9 mouse cellular contexts compared by ENCODE assay signal in genomic region chr11:50127781-50128180, GRCm38 (mm10). TPM values are rescaled to one million over a fixed set of nuclear protein-coding genes. Genes with fewer than 3 reads are reported as not detected.
DNase-seq lines count a peak whose midpoint lies in the region; ATAC-seq and TF ChIP-seq lines count a peak whose summit lies in the region.
"Had no signal": no experiment of that assay in that cellular context is flagged by ENCODE, and none has a peak within 500 bp of the region (broad histone marks: within the 10 kb centered on the region; RNA-seq: fewer than 3 reads in every experiment).

No protein-coding gene starts in this region.

- H3K9me3 ChIP-seq in hindbrain, embryonic 12.5 days (replicated peaks): no peaks in the 10 kb centered on the region
- H3K9me3 ChIP-seq in hindbrain, embryonic 13.5 days: no peaks in the 10 kb centered on the region
- no peaks in the 10 kb centered on the region for H3K9me3 ChIP-seq in embryonic facial prominence, embryonic 11.5 days (replicated peaks; ENCODE audit: control insufficient read depth, low read length)
- H3K9me3 ChIP-seq in intestine, embryonic 15.5 days: no peaks in the 10 kb centered on the region
- no peaks in the 10 kb centered on the region for H3K9me3 ChIP-seq in midbrain, embryonic 13.5 days

- H3K36me3 ChIP-seq in hindbrain, embryonic 12.5 days: no peaks in the 10 kb centered on the region
- H3K36me3 ChIP-seq in hindbrain, embryonic 13.5 days: peaks cover 13% of the 10 kb centered on the region
- H3K36me3 ChIP-seq in embryonic facial prominence, embryonic 11.5 days (replicated peaks; ENCODE audit: control insufficient read depth, insufficient read depth, low read depth, low read length): no peaks in the 10 kb centered on the region
- no peaks in the 10 kb centered on the region for H3K36me3 ChIP-seq in intestine, embryonic 15.5 days
- peaks cover 4% of the 10 kb centered on the region; the same call in 1 of the 2 replicates for H3K36me3 ChIP-seq in midbrain, embryonic 13.5 days

- no peak for TF ChIP-seq CTCF in left cerebral cortex, adult 2 months (IDR thresholded peaks at IDR 0.05)

- no peak for DNase-seq in embryonic facial prominence, embryonic 11.5 days (ENCODE audit: low spot score)
- DNase-seq in thymus, postnatal 25 days: no peak
- DNase-seq in left cerebral cortex, adult 2 months (ENCODE audit: extremely low spot score in 1 of 2, low spot score in 2 of 2): no peak
- DNase-seq in right cerebral cortex, postnatal 14 days: no peak

- H3K4me3 ChIP-seq in hindbrain, embryonic 12.5 days: no peak overlapping the region
- no peak overlapping the region for H3K4me3 ChIP-seq in hindbrain, embryonic 13.5 days
- H3K4me3 ChIP-seq in embryonic facial prominence, embryonic 11.5 days (ENCODE audit: low read depth, low read length): no peak overlapping the region
- H3K4me3 ChIP-seq in intestine, embryonic 15.5 days (replicated peaks): no peak overlapping the region
- no peak overlapping the region for H3K4me3 ChIP-seq in midbrain, embryonic 13.5 days (replicated peaks)
- no peak overlapping the region for H3K4me3 ChIP-seq in left cerebral cortex, adult 2 months
- H3K4me3 ChIP-seq: myocyte had no signal

- H3K9ac ChIP-seq in hindbrain, embryonic 12.5 days: no peak overlapping the region
- no peak overlapping the region for H3K9ac ChIP-seq in hindbrain, embryonic 13.5 days
- H3K9ac ChIP-seq in embryonic facial prominence, embryonic 11.5 days (replicated peaks; ENCODE audit: low read length): no peak overlapping the region
- H3K9ac ChIP-seq in intestine, embryonic 15.5 days: no peak overlapping the region
- H3K9ac ChIP-seq in midbrain, embryonic 13.5 days (replicated peaks): no peak overlapping the region; the same call in 1 of the 2 replicates

- intact Hi-C loops in left cerebral cortex, adult 2 months (cut with DNase I): no loop called here

- WGBS in hindbrain, embryonic 12.5 days: 6% methylated on average over 10 of the region's 10 CpGs
- WGBS in hindbrain, embryonic 13.5 days: 8% methylated on average over 10 of the region's 10 CpGs
- WGBS in embryonic facial prominence, embryonic 11.5 days: 9% methylated on average over 10 of the region's 10 CpGs
- 9% methylated on average over 10 of the region's 10 CpGs for WGBS in intestine, embryonic 15.5 days
- WGBS in midbrain, embryonic 13.5 days: 8% methylated on average over 10 of the region's 10 CpGs

- H3K4me2 ChIP-seq in hindbrain, embryonic 12.5 days (replicated peaks): peak overlapping the region; percentile 37
- H3K4me2 ChIP-seq in hindbrain, embryonic 13.5 days: no peak overlapping the region
- 0 out of 2 replicates have a peak overlapping the region, but pooled peaks have one; percentile 11 for H3K4me2 ChIP-seq in embryonic facial prominence, embryonic 11.5 days (ENCODE audit: low read depth, low read length)
- peak overlapping the region; percentile 50 for H3K4me2 ChIP-seq in intestine, embryonic 15.5 days (replicated peaks)
- H3K4me2 ChIP-seq in midbrain, embryonic 13.5 days (replicated peaks): peak overlapping the region; percentile 32; the same call in 1 of the 2 replicates

- peaks cover 17% of the 10 kb centered on the region for H3K4me1 ChIP-seq in hindbrain, embryonic 12.5 days
- H3K4me1 ChIP-seq in hindbrain, embryonic 13.5 days (replicated peaks): peaks cover 15% of the 10 kb centered on the region
- H3K4me1 ChIP-seq in embryonic facial prominence, embryonic 11.5 days (ENCODE audit: control insufficient read depth, insufficient read depth, low read length): no peaks in the 10 kb centered on the region
- peaks cover 12% of the 10 kb centered on the region; the same call in 1 of the 2 replicates for H3K4me1 ChIP-seq in intestine, embryonic 15.5 days (replicated peaks)
- peaks cover 20% of the 10 kb centered on the region for H3K4me1 ChIP-seq in midbrain, embryonic 13.5 days (replicated peaks)

- H3K27ac ChIP-seq in hindbrain, embryonic 12.5 days: no peak overlapping the region
- H3K27ac ChIP-seq in hindbrain, embryonic 13.5 days: no peak overlapping the region
- H3K27ac ChIP-seq in embryonic facial prominence, embryonic 11.5 days (replicated peaks; ENCODE audit: low read depth, low read length): no peak overlapping the region
- H3K27ac ChIP-seq in intestine, embryonic 15.5 days: no peak overlapping the region
- H3K27ac ChIP-seq in midbrain, embryonic 13.5 days: no peak overlapping the region
- no peak overlapping the region for H3K27ac ChIP-seq in left cerebral cortex, adult 2 months

- ATAC-seq in hindbrain, embryonic 12.5 days (ENCODE audit: low FRiP score): no peak
- ATAC-seq in hindbrain, embryonic 13.5 days (ENCODE audit: low FRiP score): no peak
- ATAC-seq in embryonic facial prominence, embryonic 11.5 days (replicated peaks; ENCODE audit: insufficient number of reproducible peaks, low FRiP score, low TSS enrichment, low read depth): no peak
- ATAC-seq in intestine, embryonic 15.5 days: no peak
- ATAC-seq in midbrain, embryonic 13.5 days: no peak

- H3K27me3 ChIP-seq in hindbrain, embryonic 12.5 days: no peaks in the 10 kb centered on the region
- H3K27me3 ChIP-seq in hindbrain, embryonic 13.5 days: no peaks in the 10 kb centered on the region
- H3K27me3 ChIP-seq in embryonic facial prominence, embryonic 11.5 days (ENCODE audit: control insufficient read depth, insufficient read depth, low read length): no peaks in the 10 kb centered on the region
- H3K27me3 ChIP-seq in intestine, embryonic 15.5 days (replicated peaks): no peaks in the 10 kb centered on the region
- no peaks in the 10 kb centered on the region for H3K27me3 ChIP-seq in midbrain, embryonic 13.5 days

RNA-seq across cellular contexts. Expression of gene Tbc1d9b, which starts 3.4 kb away (rescaled TPM):
- 46.1 and 51.2 TPM in 2 replicates for polyA plus RNA-seq in hindbrain, embryonic 12.5 days (2016; fragmentation: Nextera tagmentation; extraction: Ambion mirVana)
- polyA plus RNA-seq in hindbrain, embryonic 13.5 days (2015; fragmentation: Nextera tagmentation; extraction: Ambion mirVana): 37.5 and 40.7 TPM in 2 replicates
- polyA plus RNA-seq in embryonic facial prominence, embryonic 11.5 days (2014; fragmentation: Nextera tagmentation; extraction: Ambion mirVana): 24.8 and 26.0 TPM in 2 replicates
- polyA plus RNA-seq in intestine, embryonic 15.5 days (2015; fragmentation: Nextera tagmentation; extraction: Ambion mirVana): 30.4 and 31.5 TPM in 2 replicates
- 36.8 and 39.9 TPM in 2 replicates for polyA plus RNA-seq in midbrain, embryonic 13.5 days (2015; fragmentation: Nextera tagmentation; extraction: Ambion mirVana)
- total RNA-seq in left cerebral cortex, adult 2 months (2021): 100 to 1,000 TPM; 118 to 124 TPM

RNA-seq across cellular contexts. Expression of gene Mrnip, which starts 46.5 kb away (rescaled TPM):
- 21.1 and 22.2 TPM in 2 replicates for polyA plus RNA-seq in hindbrain, embryonic 12.5 days (2016; fragmentation: Nextera tagmentation; extraction: Ambion mirVana)
- 30.2 and 30.6 TPM in 2 replicates for polyA plus RNA-seq in hindbrain, embryonic 13.5 days (2015; fragmentation: Nextera tagmentation; extraction: Ambion mirVana)
- 24.9 and 25.5 TPM in 2 replicates for polyA plus RNA-seq in embryonic facial prominence, embryonic 11.5 days (2014; fragmentation: Nextera tagmentation; extraction: Ambion mirVana)
- 9.6 and 12.5 TPM in 2 replicates for polyA plus RNA-seq in intestine, embryonic 15.5 days (2015; fragmentation: Nextera tagmentation; extraction: Ambion mirVana)
- 34.1 and 35.1 TPM in 2 replicates for polyA plus RNA-seq in midbrain, embryonic 13.5 days (2015; fragmentation: Nextera tagmentation; extraction: Ambion mirVana)
- total RNA-seq in left cerebral cortex, adult 2 months (2021): 10 to 100 TPM; 13.3 to 14.2 TPM
